Mouse (Mus musculus) layer of hippocampus, adult 18-20 months (tissue): ENCODE measurements at regions not wholly inside any gene's neighbourhood (a gene's known extent, or its start where the extent isn't known, plus 50 kb on each side); places are given as distances from the start of the nearest gene placed in this dataset.

Source experiments
- DNase-seq, 2 experiments: peaks; one replicate each; pipeline ENCODE4 v3.0.0; 2022; ENCODE audit warnings: low spot score in 2 of 2

- no peak for DNase-seq
Observed at GRCm38 (mm10) chr15:27129697-27130096, 234.3 kb upstream of the Fbxl7 start.

- DNase-seq: no peak
Observed at GRCm38 (mm10) chr15:27132761-27133160, 237.4 kb upstream of the Fbxl7 start.

DNA sequence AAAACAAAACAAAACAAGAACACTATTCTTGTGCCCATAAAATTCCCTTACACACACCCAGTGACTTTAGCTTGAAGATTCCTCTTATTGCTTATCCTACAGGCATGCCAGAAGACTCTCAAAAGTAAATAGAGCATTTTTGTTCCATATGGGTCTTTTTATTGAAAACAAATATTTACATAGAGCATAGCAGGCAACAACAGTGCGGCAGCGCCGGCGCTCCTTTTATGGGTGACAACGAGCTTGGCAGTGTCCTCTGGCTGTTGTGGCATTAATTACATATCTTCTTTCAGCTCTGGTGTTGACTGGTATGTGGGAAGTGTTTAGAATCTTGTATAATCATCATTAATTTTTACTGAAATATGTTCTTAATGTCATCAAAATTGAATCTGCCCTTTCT is 242.2 kb upstream of the Fbxl7 start:
- peak in 1 of 2 experiments; percentile 23 for DNase-seq

DNA sequence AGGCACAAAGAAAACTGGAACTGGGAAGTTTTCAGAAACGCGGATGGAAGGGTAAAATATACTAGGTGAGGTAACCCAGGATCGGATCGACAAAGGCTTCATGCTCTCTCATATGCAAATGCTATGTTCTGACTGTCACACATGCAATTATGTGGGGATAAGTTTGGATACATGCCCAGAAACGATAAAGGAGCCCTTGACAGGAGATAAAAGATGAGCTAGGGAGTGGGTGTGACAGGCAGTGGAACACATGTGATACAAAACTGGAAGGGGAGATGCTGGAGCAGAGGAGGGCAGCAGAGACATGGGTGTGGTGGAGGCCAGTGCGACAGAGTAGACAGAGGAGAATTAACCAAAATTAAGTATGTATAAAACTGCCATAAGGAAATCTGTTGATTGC is 250.5 kb upstream of the Fbxl7 start:
- no peak for DNase-seq

- DNase-seq: no peak
Observed at GRCm38 (mm10) chr15:27160986-27161385, 265.6 kb upstream of the Fbxl7 start.

GRCm38 (mm10) chr15:27167484-27167883 is 272.1 kb upstream of the Fbxl7 start:
- DNase-seq: no peak

GRCm38 (mm10) chr15:27169846-27170245 is 274.5 kb upstream of the Fbxl7 start:
- DNase-seq: no peak

DNA sequence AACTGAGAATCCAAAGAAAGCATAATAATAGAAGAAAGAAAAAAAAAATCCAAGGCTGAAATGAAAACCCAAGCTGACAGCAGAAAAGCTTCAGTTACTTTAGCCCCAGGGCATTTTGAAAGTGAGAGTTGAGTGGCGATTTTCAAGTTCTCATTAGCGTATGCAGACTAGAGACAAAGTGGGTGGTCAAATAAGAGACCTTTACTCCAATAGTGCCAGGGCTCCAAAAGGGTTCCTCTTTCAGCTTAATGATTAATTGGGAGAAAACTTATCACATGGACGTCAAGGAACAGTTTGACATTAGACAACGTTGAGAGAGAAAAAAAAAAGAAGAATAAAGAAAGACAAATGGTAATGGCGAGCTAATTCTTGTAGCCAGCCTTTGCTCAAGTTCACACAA is 278.1 kb upstream of the Fbxl7 start:
- DNase-seq: no peak

DNA sequence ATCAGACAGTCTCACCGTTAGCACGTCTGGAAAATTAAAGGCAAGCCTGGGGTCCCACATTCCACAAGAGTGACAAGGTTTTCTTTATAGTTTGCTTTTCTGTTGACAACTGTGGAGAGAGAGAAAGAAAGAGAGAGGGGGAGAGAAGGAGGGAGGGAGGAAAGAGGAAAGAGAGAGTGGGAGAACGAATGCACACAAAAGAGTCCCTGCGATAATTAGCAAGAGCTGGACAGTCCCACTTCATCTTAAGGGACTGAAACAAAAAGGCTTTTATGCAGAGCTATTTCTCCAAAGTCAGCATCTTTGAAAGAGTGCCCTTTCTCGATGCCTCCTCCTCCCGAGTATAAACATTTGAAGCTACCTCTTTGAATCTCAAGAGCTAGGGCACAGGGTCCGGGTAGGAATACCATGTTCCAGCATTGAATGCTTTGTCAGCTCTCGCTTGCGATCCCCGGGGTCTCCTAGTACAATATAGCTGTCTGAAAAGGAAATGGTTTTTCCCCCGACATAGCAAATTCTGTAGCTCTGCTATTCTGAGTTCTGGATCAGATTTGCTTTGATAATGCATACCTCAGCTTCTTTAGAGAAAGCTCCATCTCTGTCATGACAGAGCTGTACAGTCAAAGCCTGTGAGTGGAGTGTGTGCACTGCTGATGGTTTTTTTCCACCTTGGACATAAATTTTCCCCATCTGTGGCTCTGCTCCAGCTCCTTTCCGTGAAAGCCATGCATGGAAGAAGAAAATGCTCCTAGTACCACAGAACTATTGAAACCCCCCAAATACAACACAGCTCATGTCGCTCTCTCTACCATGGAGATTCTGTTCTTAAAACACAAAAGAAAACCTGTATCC is 282.9 kb upstream of the Fbxl7 start:
- DNase-seq: no peak

GRCm38 (mm10) chr15:27189699-27190098 is 276.8 kb upstream of the Ank start:
- DNase-seq: peak; percentile 43 to 88

DNA sequence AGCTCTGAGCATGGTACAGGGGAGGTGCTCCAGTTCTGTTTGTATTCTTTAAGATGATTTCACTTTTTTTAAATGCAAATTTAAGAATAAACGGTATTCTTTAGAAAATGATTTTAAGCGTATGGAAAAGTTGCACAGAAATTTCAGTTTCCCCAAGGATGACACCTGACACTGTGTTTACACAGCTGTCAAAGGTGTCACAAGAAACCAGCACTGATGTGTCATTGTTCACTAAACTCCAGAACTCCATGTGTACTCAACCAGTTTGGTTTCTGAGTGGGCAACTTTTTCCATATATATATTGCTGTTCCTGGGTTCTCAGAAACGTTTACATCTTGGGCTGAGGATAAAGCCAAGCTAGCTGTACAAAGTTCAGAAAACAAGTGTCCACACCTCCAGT is 265.0 kb upstream of the Ank start:
- no peak for DNase-seq

GRCm38 (mm10) chr15:27204888-27205287 is 261.6 kb upstream of the Ank start:
- DNase-seq: no peak

DNA sequence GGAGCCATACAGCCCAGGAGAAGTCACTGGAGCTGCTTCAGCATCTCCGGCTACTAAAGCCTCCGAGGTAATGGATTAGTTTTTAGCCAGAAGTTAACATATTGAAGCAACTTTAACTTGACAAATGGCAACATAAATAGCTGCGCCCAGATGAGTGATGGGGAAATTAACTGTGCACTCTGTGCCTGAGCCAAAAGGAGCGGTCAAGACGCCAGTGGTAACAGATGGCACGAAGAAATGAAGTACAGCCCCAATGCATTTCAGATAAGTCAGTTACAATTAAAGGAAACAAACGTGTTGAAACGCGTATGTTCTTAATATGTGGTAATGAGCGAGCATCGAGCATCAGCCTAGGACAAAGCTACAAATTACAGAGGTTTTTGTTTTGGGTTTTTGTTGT is 259.0 kb upstream of the Ank start:
- no peak for DNase-seq

- no peak for DNase-seq
Observed at GRCm38 (mm10) chr15:27216387-27216786, 250.1 kb upstream of the Ank start.

DNA sequence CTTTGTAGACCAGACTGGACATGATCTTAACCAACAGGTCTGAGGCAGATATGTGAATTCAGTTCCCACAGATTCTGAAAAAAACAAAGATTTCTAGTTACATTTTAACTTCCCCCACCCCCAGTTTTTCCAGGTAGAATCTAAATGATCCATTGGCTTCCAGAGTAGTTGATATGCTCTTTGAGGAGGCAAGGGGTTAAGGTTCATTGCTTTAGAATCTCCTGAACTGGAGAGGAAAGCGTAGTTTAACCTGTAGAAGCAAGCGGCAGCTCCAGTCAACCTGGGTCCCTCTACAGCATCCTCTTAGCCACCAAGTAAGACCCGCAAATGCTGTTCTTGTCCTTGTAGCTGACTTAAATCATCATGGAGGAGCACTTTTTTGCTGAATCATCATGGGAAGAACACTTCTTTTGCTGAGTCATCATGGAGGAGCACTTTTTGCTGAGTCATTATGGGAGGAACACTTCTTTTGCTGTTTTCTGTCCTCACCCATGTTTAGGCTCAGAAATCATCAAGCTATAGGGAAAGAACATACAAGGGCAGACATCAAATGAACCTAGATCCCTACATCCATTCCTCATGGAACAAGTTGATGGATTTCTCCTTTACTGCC is 247.2 kb upstream of the Ank start:
- DNase-seq: no peak

- peak in 1 of 2 experiments; percentile 26 for DNase-seq
Observed at GRCm38 (mm10) chr15:27223610-27224511, 242.6 kb upstream of the Ank start.

DNA sequence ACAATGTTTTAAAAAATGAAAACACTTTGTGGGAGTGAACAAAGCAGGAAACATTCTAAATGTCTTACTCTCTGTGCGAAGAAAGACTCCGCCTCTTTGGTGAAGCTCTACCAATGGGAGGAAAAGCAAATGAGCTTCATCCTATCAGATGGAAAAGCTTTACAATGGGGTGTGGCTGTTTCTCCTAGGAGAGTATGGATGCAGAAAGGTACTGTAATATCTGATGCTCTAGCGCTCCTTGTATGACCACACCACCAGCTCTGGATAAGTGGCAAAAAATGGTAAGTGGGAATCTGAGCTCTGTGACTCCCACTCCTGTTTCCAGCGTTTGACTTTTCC is 242.0 kb upstream of the Ank start:
- no peak for DNase-seq

GRCm38 (mm10) chr15:27232804-27233203 is 233.7 kb upstream of the Ank start:
- no peak for DNase-seq

DNA sequence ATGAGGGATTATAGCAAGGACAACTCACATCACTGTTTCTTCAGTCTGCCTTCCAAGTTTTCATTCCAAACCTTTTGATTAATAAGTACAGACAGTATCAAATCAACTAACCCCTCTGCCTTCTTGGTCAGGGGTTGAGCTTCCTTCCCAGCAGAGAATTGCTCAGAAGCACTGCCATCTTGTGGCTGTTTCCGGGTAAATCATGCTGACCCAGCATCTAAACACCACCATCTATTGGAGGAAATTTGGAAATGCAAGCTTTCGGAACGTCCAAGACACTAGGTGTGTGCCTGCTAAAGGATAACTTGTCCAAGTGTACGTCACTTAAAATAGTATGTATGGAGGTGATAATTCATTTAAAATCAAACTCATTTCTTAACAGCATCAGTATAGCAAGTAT is 231.7 kb upstream of the Ank start:
- peak; percentile 39 to 80 for DNase-seq

GRCm38 (mm10) chr15:27238301-27238700 is 228.2 kb upstream of the Ank start:
- no peak for DNase-seq

- DNase-seq: no peak
Observed at GRCm38 (mm10) chr15:27246302-27246701, 220.2 kb upstream of the Ank start.
